Mouse (Mus musculus) lung, postnatal 0 days (tissue): ENCODE measurements at regions not wholly inside any gene's neighbourhood (a gene's known extent, or its start where the extent isn't known, plus 50 kb on each side); places are given as distances from the start of the nearest gene placed in this dataset.

Experiments used
- CTCF ChIP-seq: IDR thresholded peaks from 2 replicates; pipeline ENCODE4 v1.5.1; 2016; ENCODE audit warnings: antibody characterized with exemption, mild to moderate bottlenecking
- EP300 ChIP-seq: IDR thresholded peaks from 2 replicates; pipeline ENCODE4 v1.6.1; 2016; ENCODE audit warnings: antibody characterized with exemption, mild to moderate bottlenecking, control low read depth

GRCm38 (mm10) chr10:30426420-30426923 is 174.1 kb downstream of the Trmt11 start:
- TF ChIP-seq CTCF (no peak), EP300 (no peak)
